Mouse (Mus musculus): Measurements from ENCODE around the gene Cdc5l.
A peak's percentile ranks its signal among the peaks of the same experiment; 100 is the strongest.
"Not testable (repeated sequence)": the region's sequence is repeated elsewhere in the genome, so short reads cannot be mapped to it uniquely, and the experiment has no call there.

Cdc5l gene

DNA sequence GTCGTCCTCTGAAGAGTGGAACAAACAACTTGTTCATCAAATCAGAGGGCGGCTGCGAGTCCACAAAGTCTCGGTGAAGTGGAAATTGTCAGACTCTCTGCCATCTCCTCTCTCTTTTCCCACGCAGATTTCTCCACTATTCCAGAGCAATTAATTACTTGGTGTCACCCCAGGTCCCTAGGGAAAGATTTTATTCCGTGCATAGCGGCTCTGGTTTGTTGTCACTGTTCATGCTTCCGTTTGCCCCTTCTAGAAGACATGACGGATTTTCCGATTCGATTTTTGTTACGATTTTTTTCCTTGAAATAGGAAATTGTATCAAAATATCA is 689 bp upstream of the Cdc5l start:
- DNase-seq (ENCODE audit: low spot score), result no peak

DNA sequence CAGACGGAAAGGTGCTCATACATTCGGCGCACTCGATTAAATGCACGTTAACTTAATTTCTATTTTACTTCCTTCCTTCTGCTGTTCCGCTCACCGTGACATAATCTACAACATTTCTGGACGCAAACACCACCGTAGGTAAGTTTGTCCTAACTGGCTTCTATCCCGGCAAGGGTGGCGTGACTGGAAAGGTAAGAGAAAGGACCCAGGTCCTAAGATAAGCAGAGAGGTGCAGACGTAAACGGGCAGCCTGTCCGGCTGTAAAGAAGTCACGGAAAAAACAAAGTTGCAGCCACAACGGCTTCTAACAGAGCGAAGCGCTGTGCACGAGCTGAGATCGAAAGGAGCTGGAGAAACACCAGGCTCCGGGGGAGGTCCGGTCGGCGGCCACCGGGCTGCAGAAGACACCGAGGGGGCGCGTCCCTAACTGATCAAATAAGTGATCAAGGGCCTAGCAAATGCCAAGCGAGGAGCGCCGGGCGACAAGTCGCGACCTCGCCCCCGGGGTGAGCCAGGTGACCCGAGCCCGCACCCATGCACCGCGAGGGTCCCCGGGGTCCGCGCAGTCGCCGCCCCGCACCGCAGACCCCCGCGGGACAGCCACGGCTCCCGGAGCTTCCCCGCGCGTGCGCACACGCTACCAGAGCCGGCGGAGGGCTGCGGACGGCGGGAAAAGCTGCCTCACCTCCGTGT is 685 bp downstream of the Cdc5l start:
- DNase-seq (ENCODE audit: low spot score), result peak; percentile 14

DNA sequence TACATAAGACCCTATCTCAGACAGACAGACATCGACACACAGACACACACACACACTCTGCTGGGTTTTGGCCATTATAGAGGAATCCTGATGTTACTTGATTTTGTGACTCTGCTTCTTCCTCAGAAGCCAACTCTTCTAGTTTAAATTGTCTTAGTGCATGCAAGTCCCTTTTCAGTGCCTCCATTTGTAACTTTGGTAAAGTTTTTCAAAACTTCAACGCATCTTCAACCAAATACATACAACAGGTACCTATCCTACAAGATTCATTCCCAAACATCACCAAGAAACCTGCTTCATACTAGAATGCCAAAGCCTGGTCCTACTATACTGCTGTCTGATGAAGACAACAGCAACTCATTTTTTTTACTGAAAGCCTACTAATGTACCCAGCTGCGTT is 1.5 kb downstream of the Cdc5l start:
- no peak for DNase-seq (ENCODE audit: low spot score)

DNA sequence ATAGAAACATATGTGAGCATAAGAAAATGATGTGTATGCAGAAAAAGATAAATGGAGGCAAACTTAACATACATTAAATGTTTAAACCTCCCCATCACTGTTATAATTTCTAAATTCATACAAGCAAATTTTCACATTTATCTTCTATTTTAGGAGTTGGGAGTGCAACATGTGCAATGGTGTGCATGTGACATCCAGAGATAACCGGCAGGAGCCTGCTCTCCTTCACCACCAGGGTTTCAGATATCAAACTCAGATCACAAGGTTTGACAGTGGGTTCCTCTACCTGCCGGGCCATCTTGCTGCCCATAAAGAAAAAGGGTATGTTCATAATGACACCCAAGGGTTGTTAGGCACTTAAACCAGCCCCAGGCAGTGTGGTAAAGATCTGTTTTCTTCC is 16.1 kb downstream of the Cdc5l start:
- no peak for DNase-seq (ENCODE audit: low spot score)

DNA sequence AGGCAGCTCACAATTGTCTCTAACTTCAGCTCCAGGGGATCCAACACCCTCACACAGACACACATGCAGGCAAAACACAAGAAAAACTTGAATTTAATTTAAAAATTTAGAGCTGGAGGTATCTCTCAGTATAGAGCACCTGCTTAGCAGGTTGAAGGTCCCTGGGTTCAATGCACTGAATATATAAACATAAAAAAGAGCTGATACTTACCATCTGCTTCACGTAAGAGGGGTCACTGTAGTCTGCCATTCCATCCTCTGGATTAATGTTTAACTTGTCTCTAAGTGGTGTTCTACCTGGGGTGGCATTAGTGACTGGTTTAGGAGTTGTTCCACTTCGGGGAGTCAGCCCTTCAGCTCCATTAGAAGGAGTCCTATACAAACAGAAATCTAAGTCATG is 21.9 kb downstream of the Cdc5l start:
- DNase-seq (ENCODE audit: low spot score), result not testable (repeated sequence)

DNA sequence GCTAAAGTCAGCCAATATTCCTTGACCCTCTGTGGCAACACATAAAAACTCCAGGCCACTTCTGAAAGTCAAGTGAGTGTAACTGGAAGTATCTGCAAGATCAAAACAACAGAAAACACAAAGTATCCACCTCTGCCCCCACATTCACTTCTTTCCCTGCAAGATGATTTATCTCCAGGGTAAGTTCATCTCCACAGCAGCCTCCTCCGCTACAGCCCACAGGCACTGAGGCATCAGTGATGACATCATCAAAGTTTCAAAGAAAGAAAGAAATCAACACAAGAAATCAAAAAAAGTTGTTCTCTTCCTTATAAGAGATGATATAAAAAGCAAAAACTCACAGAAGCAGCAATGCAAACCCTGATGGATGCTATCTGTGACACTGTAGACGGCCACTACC is 24.8 kb downstream of the Cdc5l start:
- no peak for DNase-seq (ENCODE audit: low spot score)

DNA sequence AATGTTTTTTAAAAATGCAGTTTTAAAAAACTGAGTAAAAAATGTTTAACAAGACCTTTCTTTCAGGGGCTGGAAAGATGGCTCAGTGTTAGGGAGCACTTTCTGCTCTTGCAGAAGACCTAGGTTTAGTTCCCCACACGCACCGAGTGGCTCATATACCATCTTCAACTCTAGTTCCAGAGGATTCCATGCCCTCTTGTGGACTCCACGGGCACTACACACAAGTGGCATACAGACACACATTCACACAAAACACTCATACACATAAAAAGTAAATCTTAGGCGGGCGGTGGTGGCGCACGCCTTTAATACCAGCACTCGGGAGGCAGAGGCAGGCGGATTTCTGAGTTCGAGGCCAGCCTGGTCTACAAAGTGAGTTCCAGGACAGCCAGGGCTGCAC is 27.3 kb downstream of the Cdc5l start:
- no peak for DNase-seq (ENCODE audit: low spot score)

DNA sequence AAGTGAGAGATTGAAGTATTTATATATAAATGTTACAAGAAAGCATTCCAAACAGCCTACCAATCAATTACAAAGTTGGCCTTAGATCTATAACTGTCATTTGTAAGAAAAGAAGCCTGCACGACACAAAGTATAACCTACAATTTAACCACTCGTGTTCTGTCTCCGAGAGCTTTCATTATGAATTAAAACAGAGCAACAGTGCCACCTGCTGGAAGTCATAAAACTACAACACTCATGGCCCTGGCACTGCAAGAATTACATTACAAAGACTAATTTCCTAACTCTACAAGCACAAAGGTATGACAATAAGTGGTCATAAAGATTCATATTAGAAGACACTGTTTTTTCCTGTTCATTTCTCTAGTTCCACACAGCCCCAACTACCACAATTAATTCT is 30.3 kb downstream of the Cdc5l start:
- no peak for DNase-seq (ENCODE audit: low spot score)

DNA sequence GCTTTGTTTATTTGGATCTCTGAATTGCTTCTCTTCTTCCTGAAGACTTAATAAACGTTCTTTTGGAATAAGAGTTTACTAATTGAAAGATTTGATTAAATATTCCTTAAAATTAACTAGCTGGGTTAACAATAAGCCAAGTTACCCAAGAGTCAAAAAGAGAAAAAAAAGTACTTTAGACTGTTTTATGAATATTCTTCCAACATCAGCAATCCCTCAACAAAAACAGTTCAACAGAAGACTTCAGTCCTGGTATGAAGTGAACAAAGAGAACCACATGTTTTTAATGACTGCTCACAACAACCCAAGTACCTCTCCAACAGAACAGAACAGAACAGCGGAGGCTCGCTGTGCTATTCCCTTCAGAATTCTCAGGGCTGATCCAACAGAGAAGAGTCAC is 30.9 kb downstream of the Cdc5l start:
- DNase-seq (ENCODE audit: low spot score), result no peak

DNA sequence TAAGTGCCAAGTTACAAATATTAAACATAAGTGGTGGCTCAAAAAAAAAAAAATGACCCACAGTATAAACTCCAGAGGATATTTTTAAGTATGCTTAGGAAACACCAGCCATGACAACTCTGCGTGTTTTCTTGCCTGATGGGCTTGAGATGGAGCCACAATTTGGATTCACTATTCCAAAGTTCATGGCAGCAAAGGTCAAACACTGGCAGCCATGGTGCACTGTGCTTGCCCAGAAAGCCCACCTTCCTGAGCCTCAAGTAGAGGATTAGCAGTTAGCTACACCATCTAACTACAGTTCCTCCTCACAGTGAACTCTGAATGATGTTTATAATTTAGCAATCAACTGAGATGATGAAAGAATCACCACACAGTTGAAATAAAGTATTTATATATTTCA is 31.4 kb downstream of the Cdc5l start:
- DNase-seq (ENCODE audit: low spot score), result no peak

DNA sequence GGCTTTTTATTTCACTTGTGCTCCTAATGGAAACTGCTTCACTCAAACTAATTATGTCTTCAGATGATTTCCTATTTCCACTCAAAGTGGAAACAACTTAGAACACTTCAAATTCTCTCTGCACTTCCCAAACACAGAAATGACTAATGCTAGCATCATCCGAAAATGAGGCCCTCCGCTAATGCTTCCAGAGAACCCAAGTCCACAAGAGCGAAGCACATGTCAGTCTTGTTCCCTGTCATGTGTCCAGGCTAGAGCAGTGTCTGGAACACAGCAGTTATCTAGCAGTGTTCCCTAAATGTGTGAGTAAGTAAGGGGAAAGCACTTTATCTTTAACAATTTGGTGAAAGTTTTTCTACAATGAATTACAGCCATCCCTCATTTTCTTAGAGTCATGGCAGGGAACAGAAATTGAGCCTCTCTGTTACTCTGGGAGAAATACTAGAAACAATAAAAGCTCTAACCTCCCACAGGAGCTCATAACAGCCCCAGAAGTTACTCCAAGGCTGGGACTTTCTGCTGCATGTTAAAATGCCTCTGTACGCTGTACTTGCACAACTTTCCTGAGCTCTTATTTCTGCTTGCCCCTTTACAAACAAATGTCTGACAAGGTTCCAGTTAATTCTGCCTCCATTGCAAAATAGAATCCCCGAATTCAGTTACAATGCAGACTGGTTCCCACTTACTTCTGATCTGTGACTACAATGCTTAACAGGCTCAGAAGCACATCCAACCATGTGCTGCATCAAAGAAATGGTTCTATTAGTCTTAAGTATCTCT is 32.2 kb downstream of the Cdc5l start:
- no peak for DNase-seq (ENCODE audit: low spot score)

DNA sequence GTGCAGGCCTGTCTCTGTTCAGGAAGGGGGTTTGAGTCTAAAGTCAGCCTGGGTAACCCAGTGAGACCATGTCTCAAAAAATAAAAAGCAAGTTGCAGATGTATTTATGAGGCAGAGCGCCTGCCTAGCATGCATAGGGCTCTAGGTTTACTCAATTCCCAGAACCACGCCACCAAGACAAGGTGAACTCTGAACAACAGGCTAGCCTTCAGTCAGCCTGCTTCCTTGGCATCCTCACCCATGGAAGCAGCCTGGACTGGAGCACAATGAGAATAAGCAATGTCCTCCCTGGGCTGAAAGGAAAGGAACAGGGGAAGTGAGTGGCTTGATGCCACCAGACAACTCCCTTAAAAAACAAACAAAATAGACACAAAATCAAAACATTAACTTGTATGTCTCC is 35.5 kb downstream of the Cdc5l start:
- no peak for DNase-seq (ENCODE audit: low spot score)

DNA sequence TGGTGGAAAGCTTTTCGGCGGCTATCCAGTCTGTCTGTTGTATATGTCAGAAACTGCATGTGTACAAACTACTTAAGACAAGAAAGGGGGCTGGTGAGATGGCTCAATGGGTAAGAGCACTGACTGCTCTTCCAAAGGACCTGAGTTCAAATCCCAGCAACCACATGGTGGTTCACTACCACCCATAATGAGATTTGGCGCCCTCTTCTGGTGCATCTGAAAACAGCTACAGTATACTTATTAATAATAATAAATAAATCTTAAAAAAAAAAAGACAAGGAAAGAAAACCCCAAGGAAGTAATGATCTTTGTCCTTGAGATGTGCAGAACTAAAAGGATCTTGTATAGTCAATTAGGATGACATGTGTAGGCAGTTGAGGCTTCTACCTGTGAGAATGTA is 36.0 kb downstream of the Cdc5l start:
- DNase-seq (ENCODE audit: low spot score), result no peak

DNA sequence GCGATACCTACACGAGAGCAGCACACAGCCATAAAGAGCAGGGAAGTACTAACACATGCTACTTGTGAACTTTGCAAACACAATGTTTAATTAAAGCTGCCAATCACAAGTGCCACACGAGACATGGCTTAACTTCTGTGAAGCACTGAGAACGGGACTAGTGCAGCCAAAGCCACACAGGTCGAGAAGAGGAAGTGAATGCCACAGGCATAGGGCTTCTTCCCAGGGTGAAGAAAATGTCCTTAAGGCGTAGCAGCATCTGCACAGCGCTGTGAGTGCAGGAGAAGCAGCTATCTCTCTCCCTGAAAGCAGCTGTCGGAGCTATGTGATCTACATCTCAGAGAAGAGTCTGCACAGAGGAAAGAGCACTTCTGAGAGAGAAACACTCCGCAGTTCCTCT is 38.9 kb downstream of the Cdc5l start:
- DNase-seq (ENCODE audit: low spot score), result no peak

DNA sequence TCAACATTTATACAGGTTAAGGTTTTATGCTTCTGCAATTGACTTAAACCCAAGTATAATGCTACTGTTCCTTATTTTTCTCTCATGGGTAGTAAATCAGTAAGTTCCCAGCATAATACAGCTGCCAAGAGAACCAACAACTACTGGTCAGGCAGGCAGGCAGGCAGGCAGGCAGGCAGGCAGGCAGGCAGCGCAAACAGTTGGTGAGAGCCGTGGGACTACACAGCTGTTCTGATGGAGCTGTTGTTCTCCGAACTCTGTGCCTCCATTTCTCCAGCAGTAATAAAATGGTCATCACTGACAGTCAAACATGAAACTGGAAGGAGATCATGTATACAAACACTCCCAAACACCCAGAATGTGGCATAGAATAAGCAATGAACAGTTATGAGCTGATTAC is 39.8 kb downstream of the Cdc5l start:
- no peak for DNase-seq (ENCODE audit: low spot score)

DNA sequence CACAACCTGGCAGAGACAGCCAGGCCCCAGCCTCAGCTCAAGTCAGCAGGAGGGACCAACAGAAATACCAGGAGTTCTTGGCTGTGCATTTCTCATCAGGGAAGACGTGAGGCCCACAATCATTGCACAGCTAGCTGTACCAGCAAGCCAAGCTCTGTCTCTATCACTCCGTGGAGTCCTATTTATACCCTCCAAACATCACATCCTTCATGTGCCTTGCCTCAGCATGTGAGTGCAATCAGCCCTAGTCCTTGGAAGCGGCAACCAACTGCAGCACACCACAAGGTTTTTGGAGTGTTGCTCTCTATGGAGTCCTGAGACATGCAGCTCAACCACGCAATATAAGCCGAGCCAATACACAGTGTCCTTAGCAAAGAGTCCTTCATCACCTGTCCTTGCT is 43.6 kb downstream of the Cdc5l start:
- DNase-seq (ENCODE audit: low spot score), result no peak

DNA sequence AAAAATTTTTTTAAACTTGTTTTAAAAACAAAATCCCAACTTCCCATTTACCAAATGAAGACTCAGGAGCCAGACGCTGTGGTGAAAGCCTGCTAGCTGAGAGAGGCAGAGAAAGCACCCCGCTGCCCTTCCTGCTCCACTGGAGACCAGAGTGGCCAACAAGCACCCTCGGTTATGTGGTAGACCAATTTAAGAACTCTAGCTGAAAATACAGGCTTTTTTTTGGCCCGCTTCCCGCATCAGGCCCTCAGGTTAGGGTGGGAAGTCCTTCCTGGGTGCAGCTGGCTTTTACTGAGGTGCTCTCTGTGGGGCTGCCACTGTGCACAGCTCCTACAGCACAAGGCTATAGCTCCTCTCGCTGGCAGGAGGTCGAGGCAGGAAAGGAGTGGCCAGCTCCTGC is 46.6 kb downstream of the Cdc5l start:
- no peak for DNase-seq (ENCODE audit: low spot score)

DNA sequence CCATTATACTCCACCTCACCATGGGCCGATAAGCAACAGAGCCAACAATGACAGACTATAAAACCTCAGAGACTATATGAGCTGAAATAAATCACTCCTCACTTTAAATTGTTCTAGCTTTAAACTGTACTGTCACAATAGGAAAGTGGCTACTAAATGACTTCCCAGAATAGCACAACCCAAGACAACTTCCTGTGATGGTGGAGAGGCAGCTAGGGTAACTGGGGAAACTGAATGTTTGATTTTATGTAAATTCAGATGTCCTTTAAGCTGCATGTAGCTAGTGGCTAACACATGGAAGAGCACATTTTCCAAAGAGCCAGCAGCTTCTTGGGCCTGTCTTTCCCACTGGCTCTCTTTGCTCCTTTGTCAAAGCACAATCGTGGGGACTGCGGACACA is 50.2 kb downstream of the Cdc5l start:
- DNase-seq (ENCODE audit: low spot score), result no peak

DNA sequence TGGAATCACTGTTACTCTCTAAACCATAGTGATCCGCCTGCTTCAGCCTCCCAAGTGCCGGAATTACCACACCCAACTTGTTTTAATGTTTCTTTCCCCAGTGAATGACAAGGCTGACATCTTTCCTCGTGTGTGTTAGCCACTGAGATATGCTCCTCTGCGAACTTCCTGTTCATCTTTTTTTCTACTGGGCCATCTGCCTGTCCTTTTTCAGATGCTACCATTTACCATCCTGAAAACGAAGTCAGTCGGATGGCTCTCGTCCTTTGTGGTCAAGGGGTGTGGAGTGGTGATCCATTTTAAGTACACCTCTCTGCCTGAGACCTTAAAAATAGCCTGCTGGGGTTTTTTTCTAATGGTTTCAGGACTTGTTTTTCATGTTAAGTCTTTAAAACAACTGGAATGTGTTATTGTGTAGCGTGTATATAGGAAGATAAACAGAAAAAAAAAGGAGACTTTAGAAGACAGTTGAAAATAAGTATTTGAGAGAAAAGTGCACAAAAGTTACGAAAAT is 54.2 kb downstream of the Cdc5l start:
- no peak for DNase-seq (ENCODE audit: low spot score)

DNA sequence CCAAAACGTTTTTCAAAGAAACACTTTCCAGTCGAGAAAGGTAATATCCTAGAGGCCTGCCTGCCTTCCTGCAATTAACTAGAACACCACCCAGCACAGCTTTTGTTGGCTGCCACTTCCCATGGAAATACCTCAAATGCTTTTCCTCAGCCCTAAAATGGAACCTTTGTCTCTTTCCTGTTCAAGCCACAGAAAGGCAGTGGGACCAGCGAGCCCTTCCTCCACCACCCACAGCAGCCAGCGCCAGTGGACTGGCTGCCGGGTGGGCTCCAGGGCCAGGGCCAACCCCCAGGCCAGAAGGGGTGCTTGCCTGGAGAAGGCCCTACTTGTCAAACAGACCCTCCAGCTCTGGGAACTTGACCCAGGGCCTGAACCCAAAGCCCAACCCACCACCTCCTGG is 56.2 kb downstream of the Cdc5l start:
- no peak for DNase-seq (ENCODE audit: low spot score)

DNA sequence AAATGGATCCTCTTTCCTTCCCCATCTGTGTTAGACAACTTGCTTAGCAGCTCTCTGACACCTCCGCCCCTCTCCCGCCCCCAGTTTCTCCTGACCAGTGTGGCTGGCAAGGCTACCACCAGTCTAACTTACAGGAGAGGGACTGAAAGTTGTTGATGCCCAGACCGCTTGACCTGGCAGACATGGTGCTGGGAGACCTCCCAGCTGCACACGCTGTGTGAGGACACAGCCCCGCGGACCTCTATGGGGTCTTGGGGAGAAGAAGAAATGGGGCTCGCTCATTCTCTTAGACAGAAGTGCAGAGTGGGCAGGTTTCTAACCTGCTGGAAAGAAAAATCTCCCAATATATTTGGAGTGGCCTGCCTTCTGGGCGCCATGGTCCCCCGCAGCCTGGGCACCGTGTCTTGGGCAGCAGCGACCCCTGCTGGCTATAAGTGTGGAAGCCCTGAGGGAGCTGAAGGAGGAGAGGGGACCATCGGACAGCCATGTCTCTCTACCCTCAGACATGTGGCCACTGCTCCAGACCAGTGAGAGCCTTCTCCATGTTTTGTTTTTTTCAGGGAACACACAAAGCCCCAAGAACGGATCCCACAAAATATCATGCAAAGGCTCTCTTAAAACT is 59.4 kb downstream of the Cdc5l start:
- DNase-seq (ENCODE audit: low spot score), result peak; percentile 29

DNA sequence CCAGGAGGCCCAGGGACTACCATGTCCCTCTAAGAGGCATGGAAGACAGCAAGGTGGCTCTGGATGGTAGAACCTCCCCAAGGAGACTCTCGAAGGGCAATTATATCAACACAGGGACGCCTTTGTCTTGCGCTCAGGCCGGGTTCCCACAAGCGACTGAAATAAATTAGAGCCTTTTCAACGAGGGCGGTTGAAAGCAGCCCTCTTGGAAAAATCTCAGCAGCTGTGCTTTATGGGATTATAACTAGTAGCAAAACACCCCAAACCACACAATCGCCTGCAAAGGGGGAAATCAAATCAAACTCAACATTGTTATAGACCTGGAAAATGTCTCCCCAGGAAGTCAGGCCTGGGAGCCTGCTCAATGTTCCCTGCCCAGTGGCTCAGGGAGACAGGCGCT is 62.5 kb downstream of the Cdc5l start:
- DNase-seq (ENCODE audit: low spot score), result no peak

DNA sequence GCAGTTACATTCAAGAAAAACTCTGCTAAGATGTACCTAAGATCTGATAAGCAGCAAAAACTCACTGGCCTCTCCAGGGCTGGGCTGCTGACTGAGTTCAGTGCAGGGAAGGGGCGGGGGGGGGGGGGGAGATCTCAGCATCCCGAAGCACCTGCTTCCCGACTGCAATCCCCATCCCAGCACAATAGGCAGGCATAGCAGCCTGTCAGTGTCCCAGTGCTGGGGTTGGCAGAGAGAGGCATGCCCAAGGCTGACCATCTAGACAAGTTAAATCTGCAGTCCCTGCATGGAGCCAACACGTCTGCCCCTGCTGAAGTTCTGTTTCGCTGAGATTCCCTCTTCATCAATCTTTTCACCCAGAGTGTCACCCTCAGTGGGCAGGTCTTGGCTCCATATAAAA is 63.0 kb downstream of the Cdc5l start:
- no peak for DNase-seq (ENCODE audit: low spot score)

DNA sequence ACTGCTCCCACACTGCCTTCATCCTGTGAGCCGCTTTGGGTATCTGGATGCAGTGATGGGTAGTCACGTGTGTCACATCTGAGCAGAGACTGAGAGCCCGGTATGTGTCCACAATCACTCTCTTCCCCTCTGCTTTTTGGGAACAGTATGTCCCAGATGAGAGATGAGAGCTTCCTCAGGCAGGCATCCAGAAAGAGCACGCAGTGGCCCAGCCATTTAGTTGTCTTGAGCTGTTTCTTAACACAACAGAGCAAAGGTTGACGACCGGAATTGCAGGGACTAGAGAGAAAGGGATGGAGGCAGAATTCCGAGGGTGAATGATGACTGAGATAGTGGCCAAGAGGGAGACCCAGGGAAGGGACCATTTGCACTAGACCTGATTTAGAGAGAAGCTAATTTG is 68.7 kb downstream of the Cdc5l start:
- no peak for DNase-seq (ENCODE audit: low spot score)
